Mouse (Mus musculus) myocyte (in vitro differentiated cells): ENCODE data around the gene Hoxc8.

Experiments used
- CEBPB ChIP-seq: IDR thresholded peaks from 2 replicates; pipeline ENCODE4 v1.6.1; 2011; ENCODE audit warnings: mild to moderate bottlenecking, moderate library complexity; ENCODE audit not compliant: poor library complexity, insufficient read depth, severe bottlenecking
- E2F4 ChIP-seq: IDR thresholded peaks from one replicate; pipeline ENCODE4 v1.6.1; 2011; ENCODE audit warnings: mild to moderate bottlenecking, control low read depth, moderate library complexity; ENCODE audit not compliant: insufficient read depth
- MYOG ChIP-seq, 3 experiments: IDR thresholded peaks; one replicate each; pipeline ENCODE4 v1.6.1; 2011; ENCODE audit warnings: control low read depth in 2 of 3, low read depth in 2 of 3, mild to moderate bottlenecking in 2 of 3; ENCODE audit not compliant: insufficient read length in 2 of 3, control insufficient read depth in 1 of 3, insufficient read depth in 1 of 3
- POLR2A ChIP-seq: IDR thresholded peaks from one replicate; pipeline ENCODE4 v1.6.1; 2011; ENCODE audit warnings: low read depth, mild to moderate bottlenecking, control low read depth, moderate library complexity; ENCODE audit not compliant: insufficient read length
- REST ChIP-seq: IDR thresholded peaks from one replicate; pipeline ENCODE4 v1.6.1; 2011; ENCODE audit warnings: mild to moderate bottlenecking, control low read depth, moderate library complexity; ENCODE audit not compliant: insufficient read depth, insufficient read length

GRCm38 (mm10) chr15:103009265-103010111 lies 19.1 kb downstream of the Hoxc8 start:
- TF ChIP-seq REST (no peak), CEBPB (no peak), POLR2A (no peak), E2F4 (no peak), MYOG (IDR thresholded peaks at IDR 0.05; ENCODE audit: control insufficient read depth in 1 of 3, insufficient read depth in 1 of 3, insufficient read length in 2 of 3, low read depth in 2 of 3) (no peak)
